Mouse (Mus musculus) heart, postnatal 10 days (tissue): Measurements from ENCODE around the gene Gle1. TPM values are rescaled to one million over a fixed set of nuclear protein-coding genes. Genes with fewer than 3 reads are reported as not detected.
A peak's percentile ranks its signal among the peaks of the same experiment; 100 is the strongest.
"Not testable (repeated sequence)": the region's sequence is repeated elsewhere in the genome, so short reads cannot be mapped to it uniquely, and the experiment has no call there.

ENCODE experiments used
- DNase-seq, 2 experiments: peaks; one replicate each; pipeline ENCODE4 v3.0.0; 2021
- intact Hi-C: fragments of 180-260 bp; cut with DNase I; formaldehyde crosslinking; loops from one replicate; pipeline ENCODE4 v1.15.1; 2025
- total RNA-seq, 2 experiments: library from RNA; stranded (reverse); gene quantifications; 2 replicates each; pipeline ENCODE4 v1.2.3; 2021

Gle1 gene
- 10 to 100 TPM; 26.0 to 26.2 TPM for total RNA-seq

DNA sequence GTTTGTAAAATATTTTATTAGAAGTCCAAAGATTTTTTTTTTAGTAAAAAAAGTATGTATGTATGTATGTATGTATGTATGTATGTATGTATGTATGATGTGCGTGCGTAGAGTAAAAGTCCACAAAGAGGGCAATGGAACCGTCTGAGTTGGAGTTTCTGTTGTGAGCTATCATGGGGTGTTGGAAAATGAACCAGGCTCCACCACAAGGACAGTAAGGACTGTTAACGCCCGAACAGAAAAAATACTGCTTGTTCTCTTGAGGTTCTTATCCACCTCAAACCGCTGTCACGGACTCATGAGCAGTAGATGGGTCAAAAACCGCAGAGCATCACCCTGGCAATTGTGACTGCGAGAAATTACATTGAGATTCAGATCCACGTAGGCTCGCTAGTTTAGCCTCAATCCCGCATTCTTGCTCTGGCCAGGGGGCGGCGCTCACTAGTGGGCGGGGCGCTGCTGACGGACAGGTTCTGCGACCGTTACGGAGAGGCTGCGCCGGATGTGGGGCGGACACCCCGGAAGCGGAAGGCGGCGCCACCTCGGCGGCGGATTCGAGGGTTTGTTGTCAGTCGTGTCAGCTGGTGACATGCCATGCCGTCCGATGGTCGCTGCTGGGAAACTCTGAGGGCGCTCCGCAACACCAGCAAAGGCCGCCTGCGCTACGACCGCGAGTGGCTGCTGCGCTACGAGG lies at the start of gene Gle1:
Gene Gle1, plus strand, starts transcription at position 521 of the 694 bp plus-strand sequence.
- intact Hi-C loops = loop anchor here (1.0 kb wide), 1 partner anchor 42 kb away; no protein-coding TSS in a partner anchor
- peak; percentile 98 for DNase-seq

DNA sequence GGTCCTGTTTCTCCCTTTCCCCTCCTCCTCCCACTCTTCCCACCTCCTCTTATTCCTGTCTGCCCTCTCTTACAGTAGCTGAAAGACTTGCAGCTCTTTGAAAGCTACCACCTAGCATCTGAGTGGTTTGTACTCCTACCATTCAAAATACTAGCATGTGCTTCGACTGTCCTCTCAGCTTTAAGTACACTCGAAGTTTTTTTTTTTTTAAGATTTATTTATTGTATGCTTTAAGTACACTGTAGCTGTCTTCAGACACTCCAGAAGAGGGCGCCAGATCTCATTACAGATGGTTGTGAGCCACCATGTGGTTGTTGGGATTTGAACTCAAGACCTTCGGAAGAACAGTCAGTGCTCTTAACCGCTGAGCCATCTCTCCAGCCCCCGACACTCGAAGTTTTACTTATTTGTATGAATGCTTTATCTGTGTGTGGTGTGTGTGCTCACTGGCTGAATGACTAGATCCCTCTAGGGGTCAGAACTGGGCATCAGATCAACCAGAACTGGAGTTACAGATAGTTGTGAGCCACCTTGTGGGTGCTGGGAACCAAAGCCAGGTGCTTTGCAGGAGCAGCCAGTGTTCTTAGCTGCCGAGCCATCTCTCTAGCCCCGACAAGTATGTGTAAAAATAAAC lies 48.5 kb upstream of the Gle1 start:
- intact Hi-C loops, DNase-seq: not testable (repeated sequence)

DNA sequence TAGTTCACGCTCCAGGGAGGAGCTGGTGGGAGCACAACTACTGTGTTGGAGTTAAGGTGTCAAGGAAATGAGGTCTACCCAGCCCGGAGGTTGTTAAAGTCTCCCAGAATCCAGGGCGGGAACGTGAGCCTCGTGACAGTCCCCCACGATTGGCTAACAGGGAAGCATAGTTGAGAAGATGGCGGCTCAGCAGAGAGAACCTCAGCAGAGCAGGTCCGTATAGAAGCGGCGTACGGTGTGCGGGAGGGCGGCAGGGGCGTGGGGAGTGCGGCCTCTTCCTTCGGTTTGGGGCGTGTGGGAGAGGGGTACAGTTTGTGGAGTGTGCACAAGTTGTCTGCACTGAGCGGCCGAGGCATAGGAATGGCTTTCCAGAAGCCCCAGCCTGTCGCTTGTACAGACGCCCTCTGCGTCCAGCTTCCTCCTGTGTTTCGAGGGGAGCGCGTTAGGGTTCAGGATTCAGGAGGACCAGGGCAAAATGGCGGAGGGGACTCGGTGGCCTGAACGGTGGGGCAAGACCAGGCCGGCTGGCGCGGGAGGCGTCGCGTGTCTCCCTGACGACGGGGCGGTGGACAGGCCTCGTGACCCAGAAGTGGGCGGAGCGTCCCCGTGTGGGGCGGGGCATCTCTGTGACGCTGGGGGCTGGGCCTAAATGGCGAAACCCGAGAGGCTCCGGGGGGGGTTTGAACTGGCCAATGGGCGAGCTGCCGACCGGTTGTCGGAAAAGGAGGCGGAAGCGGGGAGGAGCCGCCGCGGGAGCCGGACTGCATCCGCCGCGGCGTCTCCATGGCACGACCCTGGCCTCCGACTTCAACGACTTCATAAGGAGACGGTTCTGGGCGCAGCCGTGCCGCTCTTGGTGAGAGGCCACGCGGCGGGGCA lies 45.9 kb upstream of the Gle1 start, which contains the start of gene Odf2:
Gene Odf2, plus strand, starts transcription at position 156 of the 879 bp plus-strand sequence.
- intact Hi-C loops = no loop called here

DNA sequence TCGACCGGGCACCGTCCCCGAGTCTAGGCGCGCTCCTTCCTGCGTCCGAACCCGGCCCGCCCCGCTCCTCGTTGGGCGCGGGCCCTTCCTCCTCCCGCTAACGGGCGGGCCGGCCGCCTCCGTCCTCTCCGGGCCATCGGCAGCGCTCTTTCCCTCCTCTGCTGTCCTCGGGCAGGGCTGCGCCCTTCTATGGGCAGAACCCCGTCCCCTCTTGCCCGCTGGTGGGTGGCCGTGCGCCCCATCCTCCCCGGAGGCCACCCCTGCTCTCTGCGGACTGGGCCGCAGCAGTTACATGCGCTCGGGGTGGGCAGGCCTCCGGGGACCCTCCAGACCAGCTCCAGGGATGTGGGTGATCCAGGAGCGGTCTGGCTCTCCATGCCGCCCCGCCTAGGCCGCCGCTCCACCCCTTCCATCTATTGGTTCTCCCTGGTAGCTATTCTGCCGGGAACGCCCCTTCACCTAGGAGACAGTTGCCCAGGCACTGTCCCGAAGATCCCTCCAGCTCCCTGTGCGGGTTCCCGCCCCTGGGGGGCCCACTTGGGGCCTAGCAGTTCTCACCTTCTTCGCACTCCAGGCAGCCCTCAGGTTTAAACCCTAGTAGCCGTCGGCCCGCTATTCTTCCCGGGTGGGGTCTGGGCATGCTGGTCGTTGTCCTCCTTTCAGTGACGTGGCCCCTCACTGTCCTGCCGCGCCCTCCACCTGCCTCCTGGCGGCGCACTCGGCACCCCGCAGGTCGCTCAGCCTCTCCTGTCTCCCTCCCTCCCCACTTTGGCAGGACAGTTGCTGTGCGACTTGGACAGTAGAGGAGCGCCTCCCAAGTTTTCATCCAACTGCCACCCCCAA lies 45.0 kb upstream of the Gle1 start:
- DNase-seq = peak; percentile 87 to 90
- intact Hi-C loops = no loop called here

More for the DNA sequence above, 45.9 kb upstream of the Gle1 start, which contains the start of gene Odf2:
- DNase-seq = peak; percentile 100

DNA sequence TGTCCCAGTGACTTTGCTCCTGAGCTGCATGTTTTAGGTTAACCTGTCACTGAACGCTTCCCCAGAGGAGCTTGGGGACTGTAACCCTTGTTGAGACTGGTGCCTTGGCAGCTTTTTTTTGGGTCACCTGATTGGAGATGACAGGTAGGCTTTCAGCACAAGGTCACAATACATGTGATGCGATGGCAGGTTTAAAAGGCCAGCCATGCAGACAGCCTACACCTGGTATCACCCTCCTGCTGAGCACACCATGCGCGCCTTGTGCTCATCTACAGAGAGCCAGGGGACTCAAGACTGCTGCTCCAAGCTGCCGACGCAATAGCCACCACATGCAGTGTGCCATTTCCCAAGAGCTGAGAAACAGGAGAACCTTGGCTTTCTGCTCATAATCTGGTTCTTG lies 43.5 kb upstream of the Gle1 start:
- intact Hi-C loops = no loop called here

DNA sequence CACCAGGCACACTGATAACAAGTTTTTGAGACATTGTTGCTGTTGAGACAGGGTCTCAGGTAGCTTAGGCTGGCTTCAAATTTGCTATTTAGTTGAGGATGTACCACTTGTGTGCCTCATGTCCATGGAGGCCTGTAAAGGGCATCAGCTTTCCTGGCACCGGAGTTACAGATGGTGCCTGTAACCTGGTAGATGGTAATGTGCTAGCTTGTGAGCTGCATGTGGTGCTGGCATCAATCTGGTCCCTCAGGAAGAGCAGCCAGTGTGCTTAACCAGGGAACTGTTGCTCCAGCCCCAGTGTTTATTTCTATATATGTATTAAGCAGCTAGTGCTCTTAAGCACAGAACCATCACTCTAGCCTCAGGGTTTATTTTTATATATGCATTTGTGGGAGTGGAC lies 39.2 kb upstream of the Gle1 start:
- intact Hi-C loops = loop anchor here (5.0 kb wide), 1 partner anchor 111 kb away; no protein-coding TSS in a partner anchor
- no peak for DNase-seq

More for the DNA sequence above, 43.5 kb upstream of the Gle1 start:
- no peak for DNase-seq

DNA sequence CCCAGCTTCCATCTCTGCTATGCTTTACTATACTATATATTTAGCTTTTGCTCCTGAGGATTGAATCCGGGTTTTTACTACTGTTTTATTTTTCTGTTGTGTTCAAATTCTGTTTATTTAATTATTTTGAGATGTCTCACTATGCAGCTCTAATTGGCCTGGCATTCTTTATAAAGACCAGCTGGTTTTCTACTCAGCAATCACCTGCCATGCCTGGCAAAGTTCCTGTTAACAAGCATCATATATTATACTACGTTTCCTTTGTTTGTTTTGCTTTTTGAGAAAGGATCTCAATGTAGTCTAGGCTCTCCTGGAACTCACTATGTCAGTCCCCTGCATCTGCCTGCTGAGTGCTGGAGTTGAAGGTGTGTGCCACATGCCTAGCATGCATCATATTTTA lies 37.9 kb upstream of the Gle1 start:
- intact Hi-C loops = loop anchor here (5.0 kb wide), 1 partner anchor 110 kb away; no protein-coding TSS in a partner anchor
- no peak for DNase-seq

DNA sequence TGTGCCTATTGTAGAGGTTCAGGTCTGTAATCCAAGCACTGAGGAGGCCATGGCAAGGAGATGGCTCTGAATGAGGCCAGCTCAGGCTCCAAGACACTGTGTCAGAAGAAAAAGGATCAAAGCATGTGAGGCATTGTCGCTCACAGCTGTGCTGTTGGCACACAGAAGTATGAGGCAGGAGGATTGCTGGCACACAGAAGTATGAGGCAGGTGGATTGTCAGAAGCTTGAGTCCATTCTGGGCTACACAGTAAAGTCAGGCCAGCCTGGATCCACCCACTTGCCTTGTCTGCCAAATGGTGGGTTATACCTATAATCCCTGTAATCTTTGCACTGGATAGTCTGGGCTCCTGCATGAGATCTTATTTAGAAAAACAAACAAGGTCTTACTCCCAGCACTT lies 37.1 kb upstream of the Gle1 start:
- intact Hi-C loops = loop anchor here (5.0 kb wide), 1 partner anchor 109 kb away; no protein-coding TSS in a partner anchor
- DNase-seq = no peak

DNA sequence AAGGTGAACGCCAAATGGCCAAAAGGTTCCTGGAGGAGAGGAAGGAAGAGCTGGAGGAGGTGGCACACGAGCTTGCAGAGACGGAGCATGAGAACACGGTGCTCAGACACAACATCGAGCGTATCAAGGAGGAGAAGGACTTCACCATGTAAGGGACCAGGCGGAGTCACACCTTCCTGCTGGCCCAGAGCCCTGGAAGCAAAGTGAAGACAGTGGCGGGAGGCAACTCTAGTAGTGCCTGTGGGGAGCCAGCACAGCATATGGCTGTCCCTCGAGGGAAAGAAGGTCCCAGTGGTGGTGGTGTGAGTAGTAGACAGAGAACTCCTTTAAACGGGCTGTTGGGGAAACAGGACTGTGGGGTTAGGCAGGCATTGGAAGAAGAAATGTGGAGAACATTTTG lies 33.0 kb upstream of the Gle1 start:
- DNase-seq = no peak
- intact Hi-C loops = no loop called here

DNA sequence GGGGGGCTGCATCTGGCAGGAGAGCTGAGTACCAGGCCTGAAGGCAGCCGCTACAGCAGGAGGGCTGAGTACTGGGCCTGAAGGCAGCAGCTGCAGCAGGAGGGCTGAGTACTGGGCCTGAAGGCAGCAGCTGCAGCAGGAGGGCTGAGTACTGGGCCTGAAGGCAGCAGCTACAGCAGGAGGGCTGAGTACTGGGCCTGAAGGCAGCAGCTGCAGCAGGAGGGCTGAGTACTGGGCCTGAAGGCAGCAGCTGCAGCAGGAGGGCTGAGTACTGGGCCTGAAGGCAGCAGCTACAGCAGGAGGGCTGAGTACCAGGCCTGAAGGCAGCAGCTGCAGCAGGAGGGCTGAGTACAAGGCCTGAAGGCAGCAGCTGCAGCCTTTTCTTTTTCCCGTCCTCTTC lies 27.1 kb upstream of the Gle1 start:
- DNase-seq, intact Hi-C loops: not testable (repeated sequence)

DNA sequence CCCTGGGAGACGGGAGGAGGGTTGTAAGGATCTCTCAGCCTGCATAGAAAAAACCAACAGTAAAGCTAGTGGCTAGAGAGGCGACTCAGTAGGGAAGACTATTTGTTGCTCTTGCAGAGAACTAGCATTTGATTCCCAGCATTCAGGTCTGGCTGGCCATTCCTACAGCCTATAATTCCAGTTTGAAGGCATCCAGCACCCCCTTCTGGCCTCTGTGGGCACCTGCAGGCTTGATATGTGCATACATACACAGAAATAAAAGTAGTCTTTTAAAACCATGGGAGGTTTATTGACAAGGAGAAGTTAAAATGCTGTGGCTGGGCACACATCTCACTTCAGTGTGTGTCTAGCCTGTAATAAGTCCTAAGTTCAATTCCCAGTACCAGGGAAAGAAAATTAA lies 25.2 kb upstream of the Gle1 start:
- no peak for DNase-seq
- intact Hi-C loops = no loop called here

DNA sequence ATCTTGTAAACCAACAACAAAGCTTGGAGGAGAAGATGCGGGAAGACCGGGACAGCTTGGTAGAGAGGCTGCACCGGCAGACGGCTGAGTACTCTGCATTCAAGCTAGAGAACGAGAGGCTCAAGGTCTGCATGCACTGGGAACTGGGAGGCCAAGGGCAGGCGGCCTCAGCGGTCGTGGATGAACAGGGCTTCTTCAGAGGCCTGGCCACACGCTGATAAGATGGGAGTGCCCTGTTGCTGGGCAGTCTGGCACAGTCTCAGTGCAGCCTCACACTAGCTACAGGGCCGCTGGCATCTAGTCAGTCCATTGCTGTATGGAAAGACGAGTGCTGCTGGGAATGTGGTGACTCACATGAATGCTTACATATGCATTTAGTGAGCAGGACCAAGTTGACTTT lies 17.6 kb upstream of the Gle1 start:
- DNase-seq = no peak
- intact Hi-C loops = no loop called here

DNA sequence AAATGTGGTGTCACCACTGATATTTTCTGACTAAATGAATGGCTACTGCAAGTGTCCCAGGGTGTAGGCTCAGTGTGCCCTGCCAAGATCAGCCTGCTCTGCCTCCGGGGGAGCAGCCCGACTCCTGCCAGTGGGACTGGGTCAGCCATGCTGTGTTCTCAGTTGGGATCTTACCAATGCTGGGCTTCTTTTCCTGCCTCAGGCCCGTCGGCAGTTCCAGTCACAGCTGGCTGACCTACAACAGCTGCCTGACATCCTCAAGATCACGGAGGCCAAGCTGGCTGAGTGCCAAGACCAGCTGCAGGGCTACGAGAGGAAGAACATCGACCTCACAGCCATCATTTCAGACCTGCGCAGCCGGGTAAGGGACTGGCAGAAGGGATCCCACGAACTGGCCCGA lies 13.2 kb upstream of the Gle1 start:
- intact Hi-C loops = no loop called here
- DNase-seq = peak; percentile 79 to 87

DNA sequence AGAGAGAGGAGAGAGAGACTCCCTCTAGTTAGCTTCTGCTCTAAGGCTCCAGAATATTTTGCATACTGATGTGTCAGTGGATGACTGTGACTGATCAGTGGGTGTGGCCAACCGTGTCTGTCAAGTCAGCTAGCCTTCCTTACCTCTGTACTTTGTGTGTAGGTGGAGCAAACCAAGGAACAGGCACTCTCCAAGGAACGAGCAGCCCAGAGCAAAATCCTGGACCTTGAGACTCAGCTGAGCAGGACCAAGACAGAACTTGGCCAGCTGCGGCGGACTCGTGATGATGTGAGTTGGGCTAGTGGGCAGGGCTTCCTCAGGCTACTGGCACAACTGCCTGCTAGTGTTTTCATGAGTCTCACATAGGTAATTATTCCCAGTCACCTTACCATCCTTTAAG lies 8.7 kb upstream of the Gle1 start:
- intact Hi-C loops = no loop called here
- DNase-seq = no peak

DNA sequence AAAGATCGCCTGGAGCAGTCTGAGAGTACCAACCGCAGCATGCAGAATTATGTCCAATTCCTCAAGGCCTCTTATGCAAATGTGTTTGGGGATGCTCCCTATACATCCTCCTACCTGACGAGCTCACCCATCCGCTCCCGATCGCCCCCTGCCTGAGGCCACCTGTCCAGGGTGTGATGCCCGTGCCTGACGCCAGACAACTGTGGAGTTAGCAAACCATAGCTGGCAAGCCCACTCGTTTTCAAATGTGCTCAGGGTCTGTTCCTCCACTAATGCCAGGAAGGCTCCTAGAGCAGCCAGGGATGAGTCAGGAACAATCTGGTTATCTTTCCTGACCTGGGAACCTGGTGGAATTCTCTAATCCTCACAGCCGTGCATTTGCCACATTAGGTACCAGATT lies 4.7 kb upstream of the Gle1 start:
- DNase-seq = no peak
- intact Hi-C loops = no loop called here

DNA sequence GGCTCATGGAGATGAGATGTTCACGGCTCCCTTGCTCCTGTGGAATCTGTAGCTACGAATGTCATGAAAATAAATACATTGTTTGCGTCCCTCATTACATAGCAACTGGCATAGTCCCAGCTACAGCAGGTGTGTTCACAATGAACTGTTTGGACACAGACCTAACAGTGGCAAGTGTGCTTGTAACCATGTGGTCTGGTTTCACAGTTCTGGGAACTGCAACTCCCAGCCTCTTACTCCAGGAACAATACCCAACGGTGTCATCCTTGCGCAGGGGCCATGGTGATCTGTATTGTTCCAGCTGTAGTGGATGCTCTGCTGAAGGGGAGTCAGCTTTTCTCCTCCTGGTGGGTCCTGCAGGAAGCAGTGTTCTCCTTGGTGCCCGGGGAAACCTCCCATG lies 4.0 kb upstream of the Gle1 start:
- intact Hi-C loops = no loop called here
- no peak for DNase-seq

DNA sequence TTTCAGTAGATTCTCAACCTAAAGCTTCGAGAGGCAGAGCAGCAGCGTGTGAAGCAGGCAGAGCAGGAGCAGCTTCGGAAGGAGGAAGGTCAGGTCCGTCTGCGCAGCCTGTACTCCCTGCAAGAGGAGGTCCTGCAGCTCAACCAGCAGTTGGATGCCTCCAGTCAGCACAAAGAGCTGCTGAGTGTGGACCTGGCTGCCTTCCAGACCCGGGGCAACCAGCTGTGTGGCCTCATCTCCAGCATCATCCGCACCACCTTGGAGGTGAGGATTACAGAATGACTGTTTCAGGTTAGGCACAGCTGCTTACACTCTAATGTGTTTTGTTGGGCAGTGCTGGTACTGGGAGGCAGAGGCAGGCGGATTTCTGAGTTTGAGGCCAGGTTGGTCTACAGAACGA lies 4.8 kb downstream of the Gle1 start:
- intact Hi-C loops = no loop called here

DNA sequence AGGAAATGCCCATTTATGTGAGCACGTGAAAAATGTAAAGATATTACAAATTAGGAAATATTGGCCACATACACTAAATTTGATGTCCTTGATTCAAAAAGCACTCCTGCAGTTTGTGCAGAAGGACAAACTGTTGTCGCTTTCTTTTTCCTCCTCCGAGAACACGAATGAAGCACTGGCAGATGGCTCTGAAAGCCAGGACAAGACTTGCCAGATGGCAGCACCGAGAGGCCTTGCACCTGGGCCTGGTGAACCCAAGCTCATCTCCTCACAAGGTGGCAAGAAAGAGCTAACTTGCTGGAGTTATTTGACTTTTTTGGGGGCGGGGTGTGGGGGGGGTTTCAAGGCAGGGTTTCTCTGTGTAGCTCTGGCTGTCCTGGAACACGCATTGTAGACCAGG lies 5.6 kb downstream of the Gle1 start:
- no peak for DNase-seq
- intact Hi-C loops = no loop called here

More for the DNA sequence above, 4.8 kb downstream of the Gle1 start:
- no peak for DNase-seq

DNA sequence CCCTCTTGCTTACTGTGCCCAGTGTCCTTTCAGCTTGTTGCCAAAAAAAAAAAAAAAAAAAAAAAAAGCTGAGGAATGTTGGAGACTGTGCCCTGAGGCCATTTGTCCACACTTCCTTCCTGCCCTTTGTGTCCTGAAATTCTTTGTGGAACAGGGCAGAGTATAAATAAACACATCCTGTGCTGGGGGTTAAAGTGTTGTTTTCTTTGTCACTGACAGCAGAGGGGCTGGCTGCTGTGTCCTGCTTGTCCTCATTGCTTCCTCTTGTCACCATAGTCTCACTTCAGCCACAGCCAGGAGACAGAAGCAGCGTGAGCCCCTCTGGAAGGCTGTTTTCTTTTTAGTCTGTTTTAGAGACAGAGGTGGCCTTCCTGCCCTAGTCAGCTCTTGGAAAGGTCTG lies 9.5 kb downstream of the Gle1 start:
- DNase-seq = peak; percentile 26 to 44
- intact Hi-C loops = loop anchor here (1.0 kb wide), 1 partner anchor 20 kb away; no protein-coding TSS in a partner anchor

DNA sequence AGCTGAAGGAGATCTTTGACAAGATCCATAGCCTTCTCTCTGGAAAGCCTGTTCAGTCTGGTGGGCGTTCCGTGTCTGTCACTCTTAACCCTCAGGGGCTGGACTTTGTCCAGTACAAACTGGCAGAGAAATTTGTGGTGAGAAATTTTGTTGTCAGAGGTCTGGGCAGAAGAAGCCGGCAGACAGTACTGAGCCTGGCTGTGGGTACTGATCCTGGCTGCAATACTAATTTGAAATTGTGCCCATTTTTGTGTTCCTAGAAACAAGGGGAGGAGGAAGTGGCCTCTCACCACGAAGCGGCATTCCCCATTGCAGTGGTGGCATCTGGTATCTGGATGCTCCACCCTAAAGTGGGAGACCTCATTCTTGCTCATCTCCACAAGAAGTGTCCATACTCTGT lies 13.7 kb downstream of the Gle1 start:
- intact Hi-C loops = no loop called here
- no peak for DNase-seq
